In the genomic region with DNA sequence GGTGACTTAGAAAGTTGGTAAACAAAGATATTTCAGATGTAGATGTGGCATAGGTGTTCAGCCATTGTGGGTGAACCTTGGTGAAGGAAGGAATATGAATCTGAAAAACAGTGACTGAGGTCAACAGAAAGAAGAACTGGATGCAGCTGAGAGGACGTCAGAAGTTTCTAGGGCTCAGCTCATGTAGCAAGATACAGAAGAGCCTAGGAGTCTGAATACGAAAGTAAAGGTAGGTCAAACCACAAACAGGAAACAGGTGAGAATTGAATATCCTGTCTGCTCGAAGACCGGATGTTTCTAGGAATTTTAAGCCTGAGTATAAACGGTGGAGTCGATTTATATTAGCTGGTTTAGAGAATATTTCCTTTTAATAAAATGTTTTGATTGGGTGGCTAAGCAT, we compare ENCODE assay signal across 23 mouse cellular contexts.
DNase-seq lines count a peak whose midpoint lies in the region; ATAC-seq and TF ChIP-seq lines count a peak whose summit lies in the region.
"Had no signal": no experiment of that assay in that cellular context is flagged by ENCODE, and none has a peak within 500 bp of the region (broad histone marks: within the 10 kb centered on the region; RNA-seq: fewer than 3 reads in every experiment).

No protein-coding gene starts in this region.

- H3K27me3 ChIP-seq in thymus, adult 2 months (ENCODE audit: control insufficient read depth, insufficient read depth, low read length) = no peaks in the 10 kb centered on the region
- H3K27me3 ChIP-seq in splenic B cell, adult 2 months (ENCODE audit: control insufficient read depth, insufficient read depth, low read length, poor library complexity, severe bottlenecking) = no peaks in the 10 kb centered on the region
- H3K27me3 ChIP-seq: embryonic facial prominence, embryonic 15.5 days; hindbrain, embryonic 12.5 days; limb, embryonic 12.5 days; midbrain, embryonic 15.5 days; neural tube, embryonic 15.5 days had no signal

- TF ChIP-seq CTCF in thymus, adult 2 months (IDR thresholded peaks at IDR 0.05; ENCODE audit: borderline replicate concordance, control insufficient read depth, extremely low read depth, insufficient read depth, low read length, poor library complexity) = no peak

- ATAC-seq in hematopoietic stem cell, adult 5-6 weeks (replicated peaks in 1 of 2; ENCODE audit: insufficient read depth in 1 of 2, low FRiP score in 2 of 2, low TSS enrichment in 1 of 2, low read depth in 1 of 2, poor library complexity in 2 of 2, severe bottlenecking in 2 of 2) = peak; percentile 94 to 98
- ATAC-seq: forebrain, embryonic 16.5 days; midbrain, embryonic 15.5 days had no signal

- no peaks in the 10 kb centered on the region; the same call in 1 of the 2 replicates for H3K4me1 ChIP-seq in thymus, adult 2 months (replicated peaks; ENCODE audit: control insufficient read depth, insufficient read depth, low read length)
- H3K4me1 ChIP-seq: embryonic facial prominence, embryonic 15.5 days; hindbrain, embryonic 12.5 days; limb, embryonic 12.5 days; midbrain, embryonic 15.5 days; neural tube, embryonic 15.5 days had no signal

- H3K4me3 ChIP-seq in thymus, adult 2 months (ENCODE audit: control insufficient read depth, insufficient read depth, low read length) = no peak overlapping the region
- H3K4me3 ChIP-seq: embryonic facial prominence, embryonic 15.5 days; hindbrain, embryonic 12.5 days; limb, embryonic 12.5 days; midbrain, embryonic 15.5 days; myocyte; neural tube, embryonic 15.5 days had no signal

- no peaks in the 10 kb centered on the region for H3K36me3 ChIP-seq in thymus, adult 2 months (ENCODE audit: control insufficient read depth, insufficient read depth, low read length)
- no peaks in the 10 kb centered on the region for H3K36me3 ChIP-seq in splenic B cell, adult 2 months (ENCODE audit: control insufficient read depth, insufficient read depth, low read length, poor library complexity, severe bottlenecking)
- H3K36me3 ChIP-seq: embryonic facial prominence, embryonic 15.5 days; hindbrain, embryonic 12.5 days; limb, embryonic 12.5 days; midbrain, embryonic 15.5 days; neural tube, embryonic 15.5 days had no signal

- peak; percentile 3 for DNase-seq in thymus, adult 2 months
- DNase-seq in thymus, adult 18-20 months = no peak
- peak; percentile 76 for DNase-seq in CD4-positive, CD25-positive, alpha-beta regulatory T cell, adult 2 months (ENCODE audit: low read depth, low spot score)
- peak; percentile 73 for DNase-seq in splenic B cell, adult 2 months (ENCODE audit: low read depth, low spot score)
- no peak for DNase-seq in left cerebral cortex, adult 8-10 months (ENCODE audit: low spot score in 2 of 2)
- no peak for DNase-seq in kidney, adult 9 months
- DNase-seq in urinary bladder, adult 18-20 months (ENCODE audit: low spot score in 2 of 2) = no peak
- DNase-seq: adrenal gland, adult 8-10 months; cerebellum, postnatal 10 days; gastrocnemius, postnatal 36 days; heart, postnatal 10 days; kidney, adult 8-10 months; kidney, postnatal 25 days; retina, postnatal 1 day had no signal

- TF ChIP-seq POLR2A in thymus, adult 2 months (IDR thresholded peaks at IDR 0.05; ENCODE audit: control insufficient read depth, extremely low read depth, insufficient read depth, low read length, poor library complexity) = no peak

- 3% methylated on average over 6 of the region's 6 CpGs for WGBS in thymus, adult 2 months

- no peak overlapping the region for H3K27ac ChIP-seq in thymus, adult 2 months (ENCODE audit: control insufficient read depth, insufficient read depth, low read length)
- H3K27ac ChIP-seq: embryonic facial prominence, embryonic 15.5 days; hindbrain, embryonic 12.5 days; limb, embryonic 12.5 days; liver, embryonic 14.5 days; midbrain, embryonic 15.5 days; neural tube, embryonic 15.5 days had no signal

Comparison
In these comparisons a context has a peak if more than half of its experiments do, and no peak if none do; other contexts are left out.
1. DNase-seq: peak in thymus, adult 2 months (single experiment), CD4-positive, CD25-positive, alpha-beta regulatory T cell, adult 2 months (single experiment) and splenic B cell, adult 2 months (single experiment); none in thymus, adult 18-20 months (0 of 2), left cerebral cortex, adult 8-10 months (0 of 2), kidney, adult 9 months (single experiment) and urinary bladder, adult 18-20 months (0 of 2).